Mouse (Mus musculus) spleen, adult 2 months (tissue): ENCODE measurements around the gene Gm20431.

ENCODE experiments used
- CTCF ChIP-seq: fragments of 200-500 bp; IDR thresholded peaks from 2 replicates; pipeline ENCODE4 v1.5.1; 2011; ENCODE audit warnings: mild to moderate bottlenecking, inconsistent platforms; ENCODE audit not compliant: insufficient read depth, insufficient read length, insufficient replicate concordance; ENCODE audit errors: extremely low read depth
- POLR2A ChIP-seq: fragments of 200-500 bp; IDR thresholded peaks from 2 replicates; pipeline ENCODE4 v1.6.1; 2011; ENCODE audit warnings: low read depth, low read length, inconsistent platforms

DNA sequence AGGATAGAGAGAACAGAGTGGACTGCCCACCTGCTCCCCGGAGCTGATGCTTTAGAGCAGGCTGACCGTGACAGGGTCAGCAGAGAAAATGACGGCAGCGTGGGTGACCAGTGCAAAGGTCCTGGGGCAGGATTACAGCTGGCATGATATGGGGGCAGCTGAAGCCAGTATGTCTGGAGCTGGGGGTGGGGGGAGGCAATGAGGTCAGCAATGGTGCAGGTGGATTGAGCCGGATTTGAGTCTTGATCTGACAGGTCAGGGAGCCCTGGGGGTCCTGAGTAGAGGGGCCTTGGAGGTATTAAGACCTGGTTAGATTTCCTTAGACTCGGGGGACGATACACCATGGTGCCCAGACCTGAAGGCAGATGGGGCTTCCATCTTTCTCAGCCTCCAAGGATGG lies 85.7 kb downstream of the Gm20431 start:
- TF ChIP-seq POLR2A: no peak
- TF ChIP-seq CTCF: no peak
